Mouse (Mus musculus): ENCODE data around the gene Krtap12-1. TPM values are rescaled to one million over a fixed set of nuclear protein-coding genes. Genes with fewer than 3 reads are reported as not detected.

Krtap12-1 gene
- not detected for total RNA-seq (2023)

GRCm38 (mm10) chr10:77720299-77720698, at the start of gene Krtap12-1:
Gene Krtap12-1 (plus strand): TSS chr10:77720599.

GRCm38 (mm10) chr10:77685895-77686664, 34.3 kb upstream of the Krtap12-1 start, which contains the start of gene Tspear:
Gene Tspear (plus strand): TSS chr10:77686569.

GRCm38 (mm10) chr10:77690356-77690807, 30.0 kb upstream of the Krtap12-1 start, which contains the start of gene Gm19402:
Gene Gm19402 (minus strand): TSS chr10:77690757.

GRCm38 (mm10) chr10:77697133-77697532, 23.3 kb upstream of the Krtap12-1 start, which contains the start of gene Gm9508:
Gene Gm9508 (minus strand): TSS chr10:77697233.

GRCm38 (mm10) chr10:77706326-77706725, 14.1 kb upstream of the Krtap12-1 start, which contains the start of gene Gm10272:
Gene Gm10272 (plus strand): TSS chr10:77706626.

GRCm38 (mm10) chr10:77711157-77711556, 9.2 kb upstream of the Krtap12-1 start, which contains the start of gene Gm10024:
Gene Gm10024 (plus strand): TSS chr10:77711457.

GRCm38 (mm10) chr10:77715507-77715906, 4.9 kb upstream of the Krtap12-1 start, which contains the start of gene Gm10142:
Gene Gm10142 (plus strand): TSS chr10:77715807.

GRCm38 (mm10) chr10:77726186-77726585, 5.8 kb downstream of the Krtap12-1 start, which contains the start of gene Gm10100:
Gene Gm10100 (plus strand): TSS chr10:77726486.

GRCm38 (mm10) chr10:77741924-77742688, 21.7 kb downstream of the Krtap12-1 start, which contains the start of gene Gm18596:
Gene Gm18596 (minus strand): TSS chr10:77742638.

GRCm38 (mm10) chr10:77751254-77751653, 30.9 kb downstream of the Krtap12-1 start, which contains the start of gene Gm9736:
Gene Gm9736 (minus strand): TSS chr10:77751354.

GRCm38 (mm10) chr10:77759582-77759981, 39.2 kb downstream of the Krtap12-1 start, which contains the start of gene Gm3233:
Gene Gm3233 (minus strand): TSS chr10:77759682.

Other genes starting within 250 kb of the Krtap12-1 start
- gene Fam207a, start 204.8 kb upstream of the Krtap12-1 start, total RNA-seq (2023) = 10 to 100 TPM; 19.2 to 24.2 TPM
- 100 to 1,000 TPM; 854 to 921 TPM for gene Itgb2, start 190.3 kb upstream of the Krtap12-1 start, total RNA-seq (2023)
- 100 to 1,000 TPM; 113 to 127 TPM for gene Pttg1ip, start 138.9 kb upstream of the Krtap12-1 start, total RNA-seq (2023)
- gene Sumo3, start 114.5 kb upstream of the Krtap12-1 start, total RNA-seq (2023) = 10 to 100 TPM; 76.0 to 76.6 TPM
- gene Gm49325, start 114.4 kb upstream of the Krtap12-1 start, total RNA-seq (2023) = 10 to 100 TPM in 1 of 2 experiments, 1 to 10 TPM in 1; 3.3 to 11.9 TPM
- gene Ube2g2, start 98.3 kb upstream of the Krtap12-1 start, total RNA-seq (2023) = 10 to 100 TPM; 43.6 to 54.7 TPM
- not detected for gene Tspear, start 34.0 kb upstream of the Krtap12-1 start, total RNA-seq (2023)
- gene Gm19402, start 29.8 kb upstream of the Krtap12-1 start, total RNA-seq (2023) = not detected
- gene Gm9508, start 23.4 kb upstream of the Krtap12-1 start, total RNA-seq (2023) = not detected
- not detected for gene Gm10272, start 14.0 kb upstream of the Krtap12-1 start, total RNA-seq (2023)
- not detected for gene Gm10024, start 9.1 kb upstream of the Krtap12-1 start, total RNA-seq (2023)
- not detected for gene Gm10142, start 4.8 kb upstream of the Krtap12-1 start, total RNA-seq (2023)
- gene Gm10100, start 5.9 kb downstream of the Krtap12-1 start, total RNA-seq (2023) = not detected
- gene Gm18596, start 22.0 kb downstream of the Krtap12-1 start, total RNA-seq (2023) = not detected
- gene Gm9736, start 30.8 kb downstream of the Krtap12-1 start, total RNA-seq (2023) = not detected
- not detected for gene Gm3233, start 39.1 kb downstream of the Krtap12-1 start, total RNA-seq (2023)
- gene Gm3238, start 50.7 kb downstream of the Krtap12-1 start, total RNA-seq (2023) = not detected
- not detected for gene Gm7138, start 56.3 kb downstream of the Krtap12-1 start, total RNA-seq (2023)
- not detected for gene Gm3250, start 61.9 kb downstream of the Krtap12-1 start, total RNA-seq (2023)
- not detected for gene Gm7137, start 67.6 kb downstream of the Krtap12-1 start, total RNA-seq (2023)
- not detected for gene Gm9639, start 74.5 kb downstream of the Krtap12-1 start, total RNA-seq (2023)
- not detected for gene Gm19668, start 78.5 kb downstream of the Krtap12-1 start, total RNA-seq (2023)
- gene Gm9507, start 91.2 kb downstream of the Krtap12-1 start, total RNA-seq (2023) = not detected
- not detected for gene Gm2696, start 94.1 kb downstream of the Krtap12-1 start, total RNA-seq (2023)
- gene Krtap10-4, start 106.5 kb downstream of the Krtap12-1 start, total RNA-seq (2023) = not detected
- gene Krtap10-10, start 115.3 kb downstream of the Krtap12-1 start, total RNA-seq (2023) = not detected
- gene Gm36176, start 126.2 kb downstream of the Krtap12-1 start, total RNA-seq (2023) = not detected
- not detected for gene Gm10318, start 132.3 kb downstream of the Krtap12-1 start, total RNA-seq (2023)
- not detected for gene Gm3285, start 141.4 kb downstream of the Krtap12-1 start, total RNA-seq (2023)
- gene Lrrc3, start 181.9 kb downstream of the Krtap12-1 start, total RNA-seq (2023) = under 1 TPM; 0.10 to 0.15 TPM
- 100 to 1,000 TPM; 148 to 152 TPM for gene Trpm2, start 250.0 kb downstream of the Krtap12-1 start, total RNA-seq (2023)